Mouse (Mus musculus): ENCODE data around the gene Ep400. TPM values are rescaled to one million over a fixed set of nuclear protein-coding genes. Genes with fewer than 3 reads are reported as not detected.

Gene Ep400
- 29.2 and 30.4 TPM in 2 replicates for polyA plus RNA-seq (2014; fragmentation: Nextera tagmentation; extraction: Ambion mirVana)

DNA sequence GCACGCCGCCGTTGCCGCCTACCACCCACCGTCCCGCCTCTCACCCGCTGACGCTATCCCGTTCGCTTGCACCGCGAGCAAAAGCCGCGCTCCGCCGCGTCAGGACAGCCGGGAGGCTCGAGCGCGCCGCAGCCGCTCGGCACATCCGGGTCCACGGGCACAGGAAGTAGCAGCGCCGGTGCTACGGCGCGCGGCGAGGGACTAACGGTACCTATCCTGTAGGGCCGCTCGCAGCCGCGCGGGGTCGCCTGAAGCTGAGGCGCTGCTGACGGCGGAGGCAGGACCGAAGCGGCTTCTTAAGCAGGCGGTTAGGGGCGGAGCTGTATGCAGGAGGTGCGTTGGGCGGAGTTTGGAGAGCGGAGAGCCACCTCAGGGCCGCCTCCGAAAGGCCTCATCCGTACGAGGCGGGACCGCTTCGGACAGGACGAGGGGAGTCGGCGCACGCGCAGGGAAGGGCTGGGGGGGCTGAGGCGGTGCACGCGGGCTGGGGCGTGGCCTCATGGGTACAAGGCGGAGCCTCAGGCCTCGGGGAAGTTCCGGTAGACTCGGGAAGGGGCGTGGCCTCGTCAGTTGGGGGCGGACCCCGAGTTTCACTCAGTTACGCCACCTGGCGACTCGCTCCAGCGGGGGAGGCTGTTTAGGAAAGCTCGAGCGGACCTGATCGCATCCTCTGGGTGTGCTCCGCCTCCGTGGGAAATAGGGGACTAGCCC lies at the start of gene Ep400:
Gene Ep400 (minus strand): TSS at position 270 of the 711 bp plus-strand sequence.
- WGBS (ENCODE audit: insufficient replicate concordance): under 1% methylated on average over 80 of the region's 83 CpGs
- no peaks in the 10 kb centered on the region for H3K27me3 ChIP-seq (ENCODE audit: control insufficient read depth, insufficient read depth, low read length)
- peak within 1 kb of the TSS; percentile 93 for H3K4me3 ChIP-seq (ENCODE audit: low read depth, low read length)
- ATAC-seq (replicated peaks; ENCODE audit: insufficient number of reproducible peaks, low FRiP score, low TSS enrichment): peak; percentile 97
- H3K4me2 ChIP-seq: peak within 1 kb of the TSS; percentile 81
- peaks cover 22% of the 10 kb centered on the region for H3K36me3 ChIP-seq (ENCODE audit: control insufficient read depth, insufficient read depth, low read length)
- peaks cover 13% of the 10 kb centered on the region for H3K4me1 ChIP-seq (ENCODE audit: control insufficient read depth, insufficient read depth, low read length)
- H3K27ac ChIP-seq (ENCODE audit: low read depth, low read length): peak within 1 kb of the TSS; percentile 93
- H3K9ac ChIP-seq (ENCODE audit: low read depth, low read length): peak within 1 kb of the TSS; percentile 93
- H3K9me3 ChIP-seq (replicated peaks; ENCODE audit: control insufficient read depth, low read length): no peaks in the 10 kb centered on the region

DNA sequence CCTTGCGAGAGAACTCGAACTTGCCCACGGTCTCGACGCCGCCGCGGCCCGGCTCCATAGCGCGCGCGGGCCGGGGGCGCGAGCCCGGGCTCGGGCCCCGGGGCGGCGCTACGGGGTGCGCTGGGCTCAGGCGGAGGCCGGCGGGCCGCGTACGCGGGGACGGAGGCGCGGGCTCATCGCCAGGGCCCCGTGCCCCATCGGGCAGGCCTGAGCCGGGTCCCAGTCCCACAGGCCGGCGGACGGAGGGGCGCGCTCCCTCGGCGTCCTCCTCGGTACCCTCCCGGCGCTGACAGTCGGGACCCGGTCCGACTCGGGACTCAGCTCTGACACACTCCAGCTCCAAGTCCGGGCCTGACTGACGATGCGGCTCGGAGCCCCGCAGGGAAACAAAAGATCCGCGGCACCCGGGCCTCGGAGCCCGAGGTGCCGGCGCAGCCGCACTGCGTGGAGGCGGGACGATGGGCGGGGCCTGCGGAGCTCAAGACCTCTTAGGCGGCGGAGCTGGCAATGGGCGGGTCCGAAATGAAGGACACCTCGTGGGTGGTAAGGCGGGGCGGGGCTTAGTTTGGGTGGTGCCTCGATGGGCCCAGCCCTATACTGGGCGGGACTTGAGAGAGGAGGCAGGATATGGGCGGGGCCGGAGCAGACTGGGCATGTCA lies 39.3 kb upstream of the Ep400 start, which contains the start of gene Ulk1:
Gene Ulk1 (minus strand): TSS at position 431 of the 659 bp plus-strand sequence.
- no peaks in the 10 kb centered on the region; the same call in 1 of the 2 replicates for H3K36me3 ChIP-seq (ENCODE audit: control insufficient read depth, insufficient read depth, low read length)
- ATAC-seq (replicated peaks; ENCODE audit: insufficient number of reproducible peaks, low FRiP score, low TSS enrichment): peak; percentile 93
- H3K4me3 ChIP-seq (ENCODE audit: low read depth, low read length): peak within 1 kb of the TSS; percentile 93
- H3K4me1 ChIP-seq (ENCODE audit: control insufficient read depth, insufficient read depth, low read length): peaks cover 22% of the 10 kb centered on the region
- peak within 1 kb of the TSS; percentile 80 for H3K27ac ChIP-seq (ENCODE audit: low read depth, low read length)
- under 1% methylated on average over 74 of the region's 80 CpGs for WGBS (ENCODE audit: insufficient replicate concordance)
- peak within 1 kb of the TSS; percentile 98 for H3K4me2 ChIP-seq
- H3K9ac ChIP-seq (ENCODE audit: low read depth, low read length): peak within 1 kb of the TSS; percentile 83
- H3K9me3 ChIP-seq (replicated peaks; ENCODE audit: control insufficient read depth, low read length): no peaks in the 10 kb centered on the region
- H3K27me3 ChIP-seq (ENCODE audit: control insufficient read depth, insufficient read depth, low read length): no peaks in the 10 kb centered on the region

DNA sequence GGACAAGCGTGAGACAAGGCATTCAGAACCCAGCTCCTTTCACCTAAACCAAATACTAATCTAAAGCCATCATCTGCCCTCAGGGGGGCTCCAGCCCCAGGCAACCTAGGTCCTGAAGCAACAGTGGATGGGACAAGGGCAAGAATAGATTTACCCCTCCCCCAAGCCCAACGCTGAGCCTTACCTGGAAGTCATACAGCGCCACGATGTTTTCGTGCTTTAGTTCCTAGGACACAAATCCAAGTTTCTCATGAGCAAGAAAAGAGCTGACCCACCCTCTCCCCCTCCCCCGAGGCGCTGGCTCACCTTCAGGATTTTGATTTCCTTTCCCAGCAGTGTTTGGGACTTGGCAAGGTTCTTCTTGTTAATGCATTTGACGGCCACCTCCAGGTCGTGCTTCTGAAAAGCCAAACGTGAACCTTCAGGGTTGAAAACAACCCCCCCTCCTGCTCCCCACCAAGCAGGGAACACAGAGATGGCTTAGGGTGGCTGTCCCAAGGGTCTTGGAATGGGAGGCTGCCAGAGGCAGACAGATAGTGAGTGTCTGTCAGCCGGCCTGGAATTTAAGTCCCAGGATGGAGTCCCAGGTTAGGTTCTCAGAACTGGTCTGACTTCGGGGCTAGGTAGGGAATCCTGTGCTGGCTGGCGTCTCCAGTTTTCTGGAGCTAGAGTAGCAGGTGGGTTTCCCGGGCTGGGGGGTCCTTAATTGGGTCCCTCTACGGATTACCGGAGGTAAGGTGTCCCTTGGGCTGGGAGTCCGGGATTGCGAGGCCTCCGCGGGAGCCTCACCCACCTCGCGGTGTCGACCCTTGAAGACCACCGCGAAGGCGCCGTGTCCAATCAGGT lies 38.5 kb upstream of the Ep400 start:
- Histone ChIP-seq H3K36me3 (ENCODE audit: control insufficient read depth, insufficient read depth, low read length) (no peaks in the 10 kb centered on the region; the same call in 1 of the 2 replicates), H3K4me3 (ENCODE audit: low read depth, low read length) (peak overlapping the region; percentile 93), H3K9ac (ENCODE audit: low read depth, low read length) (peak overlapping the region; percentile 83), H3K27ac (ENCODE audit: low read depth, low read length) (peak overlapping the region; percentile 80; the same call in 1 of the 2 replicates), H3K9me3 (replicated peaks; ENCODE audit: control insufficient read depth, low read length) (no peaks in the 10 kb centered on the region), H3K27me3 (ENCODE audit: control insufficient read depth, insufficient read depth, low read length) (no peaks in the 10 kb centered on the region), H3K4me1 (ENCODE audit: control insufficient read depth, insufficient read depth, low read length) (peaks cover 25% of the 10 kb centered on the region), H3K4me2 (peak overlapping the region; percentile 98)
- peak; percentile 0; the same call in 1 of the 2 replicates for ATAC-seq (replicated peaks; ENCODE audit: insufficient number of reproducible peaks, low FRiP score, low TSS enrichment)
- 2% methylated on average over 27 of the region's 27 CpGs for WGBS (ENCODE audit: insufficient replicate concordance)

DNA sequence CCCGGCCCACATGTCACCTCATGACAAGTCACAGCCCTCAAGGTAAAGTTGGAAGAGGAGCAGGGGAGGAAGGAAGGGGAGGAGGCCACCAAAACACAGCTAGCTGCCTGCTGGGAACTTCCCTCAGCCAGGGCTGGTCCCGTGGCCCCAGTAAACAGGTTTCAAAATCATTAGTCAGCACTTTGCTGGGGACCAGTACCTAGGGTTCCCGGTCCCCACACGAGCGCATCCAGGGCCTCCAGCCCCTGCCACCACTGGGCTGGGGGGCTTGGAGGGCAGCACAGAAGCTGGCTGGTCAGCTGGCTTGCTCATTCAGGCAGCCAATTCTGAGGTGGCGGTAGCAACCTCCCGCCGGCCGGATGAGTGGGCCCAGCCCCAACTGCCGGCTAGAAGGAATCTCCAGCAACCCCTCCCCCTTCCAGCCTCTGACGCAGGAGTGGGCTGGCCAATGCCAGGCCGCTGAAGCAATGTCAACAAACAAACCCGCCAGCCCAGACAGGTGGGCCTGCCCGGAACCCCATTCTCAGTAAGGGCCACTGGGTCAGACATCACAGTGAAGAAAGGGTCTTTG lies 37.6 kb upstream of the Ep400 start:
- H3K9ac ChIP-seq (ENCODE audit: low read depth, low read length): peak overlapping the region; percentile 83
- ATAC-seq (replicated peaks; ENCODE audit: insufficient number of reproducible peaks, low FRiP score, low TSS enrichment): peak; percentile 72
- no peaks in the 10 kb centered on the region for H3K27me3 ChIP-seq (ENCODE audit: control insufficient read depth, insufficient read depth, low read length)
- peak overlapping the region; percentile 98 for H3K4me2 ChIP-seq
- peaks cover 25% of the 10 kb centered on the region for H3K4me1 ChIP-seq (ENCODE audit: control insufficient read depth, insufficient read depth, low read length)
- peak overlapping the region; percentile 93 for H3K4me3 ChIP-seq (ENCODE audit: low read depth, low read length)
- no peaks in the 10 kb centered on the region; the same call in 1 of the 2 replicates for H3K36me3 ChIP-seq (ENCODE audit: control insufficient read depth, insufficient read depth, low read length)
- 3% methylated on average over 14 of the region's 14 CpGs for WGBS (ENCODE audit: insufficient replicate concordance)
- peak overlapping the region; percentile 54 for H3K27ac ChIP-seq (ENCODE audit: low read depth, low read length)
- H3K9me3 ChIP-seq (replicated peaks; ENCODE audit: control insufficient read depth, low read length): no peaks in the 10 kb centered on the region

DNA sequence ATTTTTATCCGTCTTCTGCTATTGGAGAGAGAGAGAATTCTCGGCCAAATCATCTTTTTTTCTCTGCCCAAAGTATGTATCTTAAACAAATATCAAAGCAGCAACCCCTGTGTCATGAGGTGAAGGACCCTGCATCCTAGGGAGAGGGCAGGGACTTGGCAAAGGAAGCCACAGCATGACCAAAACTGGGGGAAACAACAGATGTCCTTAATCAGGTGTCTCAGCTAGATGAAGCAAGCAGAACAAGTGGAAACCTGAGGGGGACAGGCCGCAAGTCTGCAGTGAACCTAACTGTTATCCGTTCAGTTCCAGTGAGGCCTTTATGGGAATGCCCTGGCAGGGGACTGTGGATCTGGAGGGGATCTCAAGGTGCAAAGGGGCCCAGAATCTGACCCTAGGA lies 36.9 kb upstream of the Ep400 start:
- Histone ChIP-seq H3K27ac (ENCODE audit: low read depth, low read length) (peak overlapping the region; percentile 54; the same call in 1 of the 2 replicates), H3K4me2 (peak overlapping the region; percentile 98), H3K9ac (ENCODE audit: low read depth, low read length) (peak overlapping the region; percentile 83), H3K27me3 (ENCODE audit: control insufficient read depth, insufficient read depth, low read length) (no peaks in the 10 kb centered on the region), H3K4me3 (ENCODE audit: low read depth, low read length) (peak overlapping the region; percentile 93), H3K36me3 (ENCODE audit: control insufficient read depth, insufficient read depth, low read length) (no peaks in the 10 kb centered on the region; the same call in 1 of the 2 replicates), H3K9me3 (replicated peaks; ENCODE audit: control insufficient read depth, low read length) (no peaks in the 10 kb centered on the region), H3K4me1 (ENCODE audit: control insufficient read depth, insufficient read depth, low read length) (peaks cover 25% of the 10 kb centered on the region)
- WGBS (ENCODE audit: insufficient replicate concordance): 82% methylated on average over 4 of the region's 4 CpGs
- ATAC-seq (replicated peaks; ENCODE audit: insufficient number of reproducible peaks, low FRiP score, low TSS enrichment): no peak

DNA sequence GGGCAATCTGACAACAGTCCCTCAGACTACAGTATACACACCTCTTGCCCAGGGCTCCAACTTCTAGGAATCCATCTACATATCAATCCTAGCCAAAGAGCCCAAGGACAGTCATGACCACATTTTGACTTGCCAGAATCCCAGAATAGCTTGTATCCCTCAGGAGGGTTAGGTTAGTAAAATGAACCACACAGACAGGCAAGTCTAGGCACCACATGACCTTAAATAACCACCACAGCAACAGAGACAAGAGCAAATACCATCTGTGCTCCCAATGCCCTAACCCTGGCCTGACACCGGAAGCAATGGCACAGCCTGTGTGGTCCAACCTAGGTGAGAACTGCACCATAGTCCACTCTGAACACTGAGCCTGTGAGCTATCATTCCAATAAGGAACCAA lies 36.2 kb upstream of the Ep400 start:
- Histone ChIP-seq H3K9ac (ENCODE audit: low read depth, low read length) (no peak overlapping the region), H3K27me3 (ENCODE audit: control insufficient read depth, insufficient read depth, low read length) (no peaks in the 10 kb centered on the region), H3K27ac (ENCODE audit: low read depth, low read length) (no peak overlapping the region), H3K9me3 (replicated peaks; ENCODE audit: control insufficient read depth, low read length) (no peaks in the 10 kb centered on the region), H3K4me1 (ENCODE audit: control insufficient read depth, insufficient read depth, low read length) (peaks cover 25% of the 10 kb centered on the region), H3K36me3 (ENCODE audit: control insufficient read depth, insufficient read depth, low read length) (no peaks in the 10 kb centered on the region; the same call in 1 of the 2 replicates), H3K4me2 (no peak overlapping the region), H3K4me3 (ENCODE audit: low read depth, low read length) (no peak overlapping the region)
- ATAC-seq (replicated peaks; ENCODE audit: insufficient number of reproducible peaks, low FRiP score, low TSS enrichment): no peak
- WGBS (ENCODE audit: insufficient replicate concordance): 89% methylated on average over 1 of the region's 1 CpGs

DNA sequence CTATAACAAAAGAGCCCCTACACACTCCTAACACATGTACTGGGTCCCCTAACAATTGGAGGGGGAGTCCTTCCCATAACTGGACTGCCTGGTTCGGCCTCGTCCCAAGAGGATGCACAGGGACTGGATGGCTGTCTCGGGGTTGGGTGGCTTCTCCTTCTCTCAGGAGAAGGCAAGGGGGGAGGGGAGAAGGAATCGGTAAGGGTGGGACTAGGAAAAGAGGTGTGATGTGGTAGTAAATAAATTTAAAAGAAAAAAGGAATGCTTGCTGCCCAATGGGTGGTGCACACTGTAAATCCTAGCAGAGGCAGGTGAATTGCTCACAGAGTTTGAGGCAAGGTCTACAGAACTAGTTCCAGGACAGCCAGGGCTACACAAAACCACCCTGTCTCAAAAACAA lies 35.6 kb upstream of the Ep400 start:
- Histone ChIP-seq H3K4me1 (ENCODE audit: control insufficient read depth, insufficient read depth, low read length) (peaks cover 25% of the 10 kb centered on the region), H3K27me3 (ENCODE audit: control insufficient read depth, insufficient read depth, low read length) (no peaks in the 10 kb centered on the region), H3K36me3 (ENCODE audit: control insufficient read depth, insufficient read depth, low read length) (no peaks in the 10 kb centered on the region; the same call in 1 of the 2 replicates), H3K9me3 (replicated peaks; ENCODE audit: control insufficient read depth, low read length) (no peaks in the 10 kb centered on the region), H3K4me3 (ENCODE audit: low read depth, low read length) (no peak overlapping the region), H3K27ac (ENCODE audit: low read depth, low read length) (no peak overlapping the region), H3K9ac (ENCODE audit: low read depth, low read length) (no peak overlapping the region), H3K4me2 (no peak overlapping the region)
- no peak for ATAC-seq (replicated peaks; ENCODE audit: insufficient number of reproducible peaks, low FRiP score, low TSS enrichment)
- WGBS (ENCODE audit: insufficient replicate concordance): 90% methylated on average over 4 of the region's 4 CpGs
